Mouse (Mus musculus): ENCODE results near the gene Focad.

Focad gene

DNA sequence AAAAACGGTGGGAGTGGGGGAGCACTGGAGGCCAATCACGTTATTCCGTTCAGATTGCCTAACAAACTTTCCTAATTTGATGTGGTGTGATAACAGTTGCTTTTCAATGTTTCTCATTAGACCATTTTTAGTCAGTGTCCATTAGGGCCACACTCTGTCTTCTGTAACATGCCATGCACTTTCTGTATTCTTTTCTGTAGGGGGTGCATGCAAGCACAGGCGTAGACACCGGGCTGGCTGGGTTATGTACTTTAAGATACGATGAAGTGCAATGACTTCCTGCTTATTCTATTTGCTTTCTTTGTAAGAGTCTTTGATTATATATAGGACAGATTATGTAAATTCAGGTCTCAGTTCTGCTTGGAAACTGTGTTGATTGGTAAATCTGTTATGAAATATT lies 116.2 kb downstream of the Focad start:
- CTCF ChIA-PET = no interaction called here

DNA sequence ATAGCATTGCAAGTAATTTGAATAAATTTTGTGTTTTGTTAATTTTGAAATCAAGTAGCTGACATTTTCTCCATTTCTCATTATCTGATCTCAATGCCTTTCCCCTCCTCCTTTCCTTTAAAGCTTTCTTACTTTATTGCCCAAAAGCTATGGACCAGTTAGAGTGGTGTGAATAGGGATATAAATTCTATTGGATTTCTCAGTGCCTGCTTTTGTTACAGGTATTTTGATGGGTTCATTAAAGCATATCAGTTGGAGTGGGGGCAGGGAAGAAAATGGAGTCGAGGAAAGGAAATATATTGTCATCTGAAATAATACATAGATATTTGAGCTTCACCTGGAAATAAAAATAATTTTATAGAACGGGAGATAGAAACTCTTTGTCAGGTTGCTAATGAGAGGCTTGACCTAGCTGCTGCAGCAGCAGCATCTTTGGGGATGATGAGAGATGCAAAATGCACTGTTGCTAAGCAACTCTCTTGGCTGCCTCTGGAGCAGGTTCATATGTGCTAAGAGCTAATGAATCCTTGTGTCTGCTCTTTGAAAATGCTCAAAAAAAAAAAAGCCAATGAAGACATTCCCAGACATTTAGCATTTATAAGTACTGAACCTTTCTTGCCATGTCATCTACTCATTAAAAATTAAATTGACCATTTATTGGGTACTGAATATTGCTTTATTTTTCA lies 116.9 kb downstream of the Focad start:
- CTCF ChIA-PET = interaction anchor here (0.6 kb wide), 1 partner anchor 65 kb away, joined by 9 read pairs; no protein-coding TSS in a partner anchor

- CTCF ChIA-PET = no interaction called here
Observed at GRCm38 (mm10) chr4:88213895-88214294, 119.5 kb downstream of the Focad start.

DNA sequence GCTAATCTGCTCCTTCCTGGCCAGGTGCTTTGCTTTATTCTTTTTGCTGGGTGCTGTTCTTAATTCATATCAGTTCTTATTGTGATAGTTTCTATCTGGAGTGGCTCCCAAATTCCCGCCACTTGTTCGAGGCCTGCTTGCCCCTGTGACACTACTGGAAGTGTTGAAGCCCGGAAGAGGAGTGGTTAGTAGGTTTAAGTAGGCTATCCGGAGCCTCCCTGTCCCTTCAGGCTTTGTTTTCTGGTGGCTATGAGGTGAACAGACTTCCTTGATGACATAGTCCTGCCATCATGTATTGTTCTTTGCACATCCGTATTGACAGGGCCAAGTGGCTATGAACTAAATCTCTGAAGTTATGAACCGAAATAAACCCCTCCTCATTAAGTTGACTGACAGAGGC lies 123.9 kb downstream of the Focad start:
- CTCF ChIA-PET = no interaction called here

- CTCF ChIA-PET = no interaction called here
Observed at GRCm38 (mm10) chr4:88218797-88219196, 124.4 kb downstream of the Focad start.

GRCm38 (mm10) chr4:88231375-88231774 lies 136.9 kb downstream of the Focad start:
- CTCF ChIA-PET = no interaction called here

- CTCF ChIA-PET = no interaction called here
Observed at GRCm38 (mm10) chr4:88235941-88236340, 141.5 kb downstream of the Focad start.

GRCm38 (mm10) chr4:88236926-88237756 lies 142.7 kb downstream of the Focad start:
- CTCF ChIA-PET = no interaction called here

DNA sequence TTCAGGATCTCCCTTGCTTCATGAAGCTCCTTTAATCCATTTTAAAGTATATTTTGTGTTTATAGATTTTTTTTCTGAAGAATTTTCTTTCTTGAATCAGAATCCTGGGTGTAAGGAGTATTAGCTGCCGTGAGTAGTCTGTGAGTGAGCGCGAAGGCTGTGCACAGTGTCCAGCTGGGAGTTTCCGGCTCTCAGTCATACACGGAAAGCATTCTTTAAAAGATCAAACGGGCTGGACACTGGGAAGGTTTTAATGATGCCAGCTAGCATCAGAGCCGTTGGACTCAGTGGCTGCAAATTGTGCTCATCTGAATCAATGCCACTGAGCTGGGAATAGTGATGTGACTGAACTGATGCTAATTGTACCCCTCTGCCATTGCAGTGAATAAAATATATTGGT lies 143.9 kb downstream of the Focad start:
- CTCF ChIA-PET = no interaction called here

DNA sequence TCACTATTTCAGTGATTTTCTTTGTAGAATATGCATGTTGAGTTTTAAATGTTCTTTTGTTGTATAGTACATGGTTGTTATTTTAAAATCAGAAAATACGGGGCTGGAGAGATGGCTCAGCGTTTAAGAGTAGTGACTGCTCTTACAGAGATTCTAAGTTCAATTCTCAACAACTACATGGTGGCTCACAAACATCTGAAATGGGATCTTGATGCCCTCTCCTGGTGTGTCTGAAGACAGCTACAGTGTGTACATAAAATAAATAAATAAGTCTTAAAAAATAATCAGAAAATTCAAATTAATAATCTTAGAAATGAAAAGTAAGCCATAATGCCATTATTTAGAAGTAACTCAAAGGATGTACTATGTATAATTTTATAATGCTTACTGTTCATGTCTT lies 149.4 kb downstream of the Focad start:
- CTCF ChIA-PET = no interaction called here

GRCm38 (mm10) chr4:88245494-88245893 lies 151.1 kb downstream of the Focad start:
- CTCF ChIA-PET = no interaction called here

DNA sequence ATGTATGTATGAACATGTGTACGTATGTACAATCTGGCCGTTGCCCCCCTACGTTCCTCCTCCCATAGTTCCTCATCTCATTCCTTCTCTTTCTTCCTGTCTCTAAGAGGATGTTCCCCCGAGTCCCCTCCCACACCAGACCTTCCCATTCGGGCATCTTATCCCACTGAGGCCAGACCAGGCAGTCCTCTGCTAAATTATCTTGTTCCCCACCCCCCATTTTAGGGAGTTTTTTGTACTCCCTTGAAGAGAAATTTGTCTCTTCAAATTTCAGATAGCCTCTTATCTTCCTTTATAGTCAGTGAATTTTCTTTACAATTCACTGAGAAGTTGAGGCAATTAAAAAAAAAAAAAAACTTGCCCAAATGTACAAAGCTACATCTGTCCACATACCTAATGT lies 166.9 kb downstream of the Focad start:
- CTCF ChIA-PET = no interaction called here

DNA sequence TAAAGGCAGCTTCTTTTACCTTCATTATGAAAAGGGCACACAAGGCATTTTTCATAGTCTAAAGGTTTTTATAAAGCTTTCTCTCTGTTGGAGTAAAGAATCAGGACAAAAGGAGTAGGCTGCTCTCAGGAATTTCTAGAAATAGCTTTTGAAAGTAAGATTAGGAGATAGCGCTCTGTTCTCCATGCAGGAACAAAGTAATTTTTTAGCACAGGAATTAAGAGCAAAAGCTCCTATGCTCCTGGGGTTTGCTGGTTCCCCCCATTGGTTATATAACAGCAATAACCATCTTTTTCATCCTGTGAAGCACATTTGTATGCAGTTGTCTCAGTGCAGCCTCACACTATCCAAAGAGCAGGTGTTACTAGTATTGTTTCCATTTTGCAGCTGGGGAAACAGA lies 170.1 kb downstream of the Focad start:
- CTCF ChIA-PET = interaction anchor here (0.6 kb wide), 1 partner anchor 82 kb away, joined by 3 read pairs; no protein-coding TSS in a partner anchor

DNA sequence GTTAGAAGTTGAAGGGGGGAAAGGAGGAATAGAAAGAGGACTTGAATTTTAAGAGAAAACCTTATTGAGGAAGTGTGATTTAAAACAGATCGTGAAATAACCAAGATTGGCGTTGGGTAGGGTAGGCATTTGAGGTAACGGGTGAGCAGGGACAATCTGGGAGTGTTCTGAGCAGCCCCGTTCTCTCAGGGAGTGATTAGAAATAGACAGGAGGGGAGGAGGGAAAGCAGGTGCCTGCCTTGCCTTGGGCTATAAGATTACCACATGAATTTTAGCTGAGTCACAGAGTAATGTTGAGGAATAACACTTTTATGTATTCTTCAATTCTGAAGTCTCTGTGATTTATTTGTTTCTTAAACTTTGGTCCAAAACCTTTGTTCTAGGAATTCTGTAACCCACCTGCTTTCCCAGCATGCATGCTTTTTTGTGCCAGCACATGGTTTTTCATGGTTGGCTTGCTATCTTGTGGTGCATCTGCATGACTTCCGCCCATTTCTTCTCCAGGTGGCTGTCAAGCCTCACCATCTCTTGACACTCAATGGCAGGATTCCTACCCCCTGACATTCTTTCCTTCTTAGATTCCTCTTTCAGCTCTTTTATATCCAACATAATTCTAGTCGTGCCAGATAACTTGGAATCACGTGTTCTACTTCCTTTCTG lies 176.1 kb downstream of the Focad start:
- CTCF ChIA-PET = no interaction called here

GRCm38 (mm10) chr4:88275571-88276041 lies 181.2 kb downstream of the Focad start:
- CTCF ChIA-PET = no interaction called here

- CTCF ChIA-PET = interaction anchor here (0.6 kb wide), 2 partner anchors 65 to 72 kb away, joined by 8 to 9 read pairs; no protein-coding TSS in a partner anchor
Observed at GRCm38 (mm10) chr4:88276058-88276734, 181.8 kb downstream of the Focad start.

DNA sequence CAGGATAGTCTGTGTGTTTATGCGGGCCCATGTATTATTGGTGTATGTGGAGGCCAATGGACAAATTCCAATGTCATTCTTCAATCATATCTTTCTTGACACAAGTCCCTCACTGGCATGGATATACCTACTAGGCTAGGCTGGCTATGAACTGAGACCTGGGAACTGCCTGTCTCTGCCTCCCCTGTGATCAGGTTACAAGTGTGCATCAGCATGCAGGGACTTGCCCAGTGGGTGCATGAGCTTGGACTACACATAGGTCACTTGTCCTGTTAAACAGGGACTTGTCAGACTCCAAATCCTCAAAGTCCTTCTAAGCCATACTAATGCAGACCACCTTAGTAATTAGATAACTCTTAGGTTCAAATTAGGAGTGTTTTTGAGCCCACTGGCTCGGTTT lies 184.1 kb downstream of the Focad start:
- CTCF ChIA-PET = interaction anchor here (0.6 kb wide), 1 partner anchor 477 kb away, joined by 6 read pairs; no protein-coding TSS in a partner anchor

DNA sequence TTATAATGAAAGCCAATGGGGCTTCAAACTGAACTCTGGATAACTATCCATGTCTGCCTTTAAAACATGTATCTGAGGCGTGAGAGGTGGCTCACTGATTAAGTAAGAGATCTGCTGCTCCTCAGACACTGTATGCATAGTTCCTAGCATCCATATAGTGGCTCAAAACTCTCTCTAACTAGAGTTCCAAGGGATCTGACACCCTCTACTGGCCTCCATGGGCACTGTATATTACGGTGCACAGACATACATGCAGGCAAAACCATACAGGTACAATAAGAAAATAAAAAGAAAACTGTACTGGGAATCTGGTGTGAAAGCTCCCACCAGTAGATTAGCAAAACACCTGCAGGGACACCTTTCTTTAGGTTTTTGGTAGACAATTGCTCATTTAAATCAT lies 186.1 kb downstream of the Focad start:
- CTCF ChIA-PET = no interaction called here

- CTCF ChIA-PET = no interaction called here
Observed at GRCm38 (mm10) chr4:88295537-88295936, 201.1 kb downstream of the Focad start.

DNA sequence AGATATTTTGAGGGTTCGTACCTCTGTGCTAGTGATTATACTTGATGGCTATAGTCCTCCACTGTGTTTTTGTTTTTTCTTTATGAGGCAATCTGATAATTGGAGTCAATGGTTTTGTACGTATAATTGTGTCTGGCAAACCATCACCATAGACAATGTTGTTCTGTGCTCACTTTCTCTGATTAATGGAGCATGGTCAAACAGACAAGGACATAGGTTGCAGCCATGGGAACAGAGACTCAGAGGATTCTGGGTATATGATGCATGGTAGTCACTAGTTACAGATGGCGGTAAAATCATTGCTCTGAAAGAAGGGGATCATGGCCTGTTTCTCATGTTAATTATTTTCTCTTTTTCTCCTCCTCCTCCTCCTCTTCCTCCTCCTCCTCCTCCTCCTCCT lies 205.1 kb downstream of the Focad start:
- CTCF ChIA-PET = no interaction called here

- CTCF ChIA-PET = no interaction called here
Observed at GRCm38 (mm10) chr4:88300832-88301621, 206.6 kb downstream of the Focad start.
